Mouse (Mus musculus) forebrain, embryonic 11.5 days (tissue): ENCODE data around the gene Cdca3. TPM values are rescaled to one million over a fixed set of nuclear protein-coding genes. Genes with fewer than 3 reads are reported as not detected.

Source experiments
- ATAC-seq: fragments of 200-750 bp; cut with Nextera tagmentation; replicated peaks from 2 replicates; pipeline ENCODE4 v1.8.0; 2017; ENCODE audit warnings: moderate TSS enrichment; ENCODE audit not compliant: low FRiP score
- DNase-seq: peaks from one replicate; pipeline ENCODE4 v3.0.0-alpha.2; 2017; ENCODE audit warnings: low spot score
- H3K27ac ChIP-seq: fragments of 300-500 bp; sonication (generic); 2 replicates; pipeline ENCODE4 v1.5.1; 2014; ENCODE audit warnings: low read depth, low read length
- H3K27me3 ChIP-seq: fragments of 300-500 bp; sonication (generic); 2 replicates; pipeline ENCODE4 v1.6.1; 2014; ENCODE audit warnings: mild to moderate bottlenecking, low read length, mixed read lengths; ENCODE audit not compliant: control insufficient read depth, insufficient read depth
- H3K36me3 ChIP-seq: fragments of 300-500 bp; sonication (generic); 2 replicates; pipeline ENCODE4 v1.6.1; 2014; ENCODE audit warnings: mild to moderate bottlenecking, low read length, moderate library complexity, mixed read lengths; ENCODE audit not compliant: control insufficient read depth, insufficient read depth
- H3K4me1 ChIP-seq: fragments of 300-500 bp; sonication (generic); replicated peaks from 2 replicates; pipeline ENCODE4 v1.6.1; 2014; ENCODE audit warnings: low read length, mixed read lengths; ENCODE audit not compliant: control insufficient read depth, insufficient read depth
- H3K4me2 ChIP-seq: fragments of 300-500 bp; sonication (generic); 2 replicates; pipeline ENCODE4 v1.6.1; 2014; ENCODE audit warnings: low read depth, mild to moderate bottlenecking, low read length, moderate library complexity, mixed read lengths; ENCODE audit not compliant: severe bottlenecking
- H3K4me3 ChIP-seq: fragments of 300-500 bp; sonication (generic); 2 replicates; pipeline ENCODE4 v1.5.1; 2014; ENCODE audit warnings: low read depth, low read length
- H3K9ac ChIP-seq: fragments of 300-500 bp; sonication (generic); 2 replicates; pipeline ENCODE4 v1.6.1; 2014; ENCODE audit warnings: low read length
- H3K9me3 ChIP-seq: fragments of 300-500 bp; sonication (generic); 2 replicates; pipeline ENCODE4 v1.6.1; 2016; ENCODE audit warnings: low read length, mixed read lengths; ENCODE audit not compliant: control insufficient read depth
- WGBS: fragments of 180-500 bp; shearing (Covaris S2); extraction: QIAGEN DNeasy Blood & Tissue Kit; methylation state at CpG from one replicate; pipeline ENCODE4 v1.1.7; 2014; 5-methylcytosine and 5-hydroxymethylcytosine counted together
- polyA plus RNA-seq: library from polyadenylated mRNA; unstranded; fragments of >200 nt; fragmentation: Nextera tagmentation; extraction: Ambion mirVana; gene quantifications from 2 replicates; pipeline ENCODE4 v1.2.1, GENCODE M21; 2014

Gene Cdca3
- polyA plus RNA-seq, 1 experiment from 2014 or later = 276 TPM

DNA sequence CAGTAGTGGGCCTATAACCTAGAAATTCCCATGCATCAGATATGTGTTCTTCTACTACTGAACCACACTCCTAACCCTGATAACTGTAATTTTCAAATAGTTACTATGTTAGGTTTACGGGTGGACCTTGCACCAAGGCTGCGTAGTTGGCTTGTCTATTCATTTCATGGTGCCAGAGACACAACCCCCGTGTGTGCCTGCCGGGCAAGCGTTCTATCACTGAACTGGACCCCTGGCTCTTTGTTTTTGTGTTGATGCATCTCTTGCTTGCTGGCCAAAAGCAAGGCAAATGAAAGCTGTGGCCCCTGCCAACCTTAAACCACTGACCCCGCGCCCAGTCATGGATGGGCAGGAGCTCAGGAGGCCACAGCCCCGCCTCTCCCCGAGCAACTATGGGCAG, 52.5 kb downstream of the Cdca3 start:
- ATAC-seq = no peak
- no peak overlapping the region for H3K27ac ChIP-seq
- DNase-seq = no peak
- H3K4me2 ChIP-seq = no peak overlapping the region
- H3K4me1 ChIP-seq = no peaks in the 10 kb centered on the region
- no peaks in the 10 kb centered on the region for H3K9me3 ChIP-seq
- no peaks in the 10 kb centered on the region for H3K27me3 ChIP-seq
- no peak overlapping the region for H3K4me3 ChIP-seq
- 92% methylated on average over 9 of the region's 9 CpGs for WGBS
- H3K36me3 ChIP-seq = no peaks in the 10 kb centered on the region
- no peak overlapping the region for H3K9ac ChIP-seq

Other genes with a start within 250 kb of the Cdca3 start
- not detected in 2 replicates for gene C1s2, start 193.5 kb upstream of the Cdca3 start, polyA plus RNA-seq
- 34.3 and 35.5 TPM in 2 replicates for gene Lpcat3, start 166.5 kb upstream of the Cdca3 start, polyA plus RNA-seq
- gene Emg1, start 117.4 kb upstream of the Cdca3 start, polyA plus RNA-seq = 227 and 228 TPM in 2 replicates
- 376 and 404 TPM in 2 replicates for gene Phb2, start 117.2 kb upstream of the Cdca3 start, polyA plus RNA-seq
- 4.8 and 4.9 TPM in 2 replicates for gene Ptpn6, start 90.8 kb upstream of the Cdca3 start, polyA plus RNA-seq
- 509 and 514 TPM in 2 replicates for gene Grcc10, start 88.2 kb upstream of the Cdca3 start, polyA plus RNA-seq
- gene Gm45234, start 73.5 kb upstream of the Cdca3 start, polyA plus RNA-seq = not detected in 2 replicates
- 13.9 and 14.4 TPM in 2 replicates for gene Atn1, start 73.0 kb upstream of the Cdca3 start, polyA plus RNA-seq
- gene Eno2, start 59.9 kb upstream of the Cdca3 start, polyA plus RNA-seq = 5.8 and 6.0 TPM in 2 replicates
- 4.5 and 6.8 TPM in 2 replicates for gene Lrrc23, start 49.8 kb upstream of the Cdca3 start, polyA plus RNA-seq
- 7.5 and 8.4 TPM in 2 replicates for gene Spsb2, start 20.9 kb upstream of the Cdca3 start, polyA plus RNA-seq
- 875 and 885 TPM in 2 replicates for gene Tpi1, start 15.3 kb upstream of the Cdca3 start, polyA plus RNA-seq
- gene Usp5, start 63 bp upstream of the Cdca3 start, polyA plus RNA-seq = 182 and 184 TPM in 2 replicates
- 0.71 and 1.1 TPM in 2 replicates for gene Gnb3, start 10.7 kb downstream of the Cdca3 start, polyA plus RNA-seq
- gene P3h3, start 28.2 kb downstream of the Cdca3 start, polyA plus RNA-seq = 17.3 and 17.8 TPM in 2 replicates
- gene Gpr162, start 34.4 kb downstream of the Cdca3 start, polyA plus RNA-seq = 2.7 and 2.8 TPM in 2 replicates
- not detected in 2 replicates for gene Cd4, start 58.7 kb downstream of the Cdca3 start, polyA plus RNA-seq
- gene Lag3, start 82.2 kb downstream of the Cdca3 start, polyA plus RNA-seq = 2.3 and 2.5 TPM in 2 replicates
- gene Ptms, start 90.6 kb downstream of the Cdca3 start, polyA plus RNA-seq = 369 and 455 TPM in 2 replicates
- gene Mlf2, start 101.8 kb downstream of the Cdca3 start, polyA plus RNA-seq = 450 and 480 TPM in 2 replicates
- 111 and 122 TPM in 2 replicates for gene Cops7a, start 136.0 kb downstream of the Cdca3 start, polyA plus RNA-seq
- gene Pianp, start 167.1 kb downstream of the Cdca3 start, polyA plus RNA-seq = 2.5 TPM in 2 replicates
- 9.0 and 10.2 TPM in 2 replicates for gene Zfp384, start 179.6 kb downstream of the Cdca3 start, polyA plus RNA-seq
- gene Ing4, start 210.2 kb downstream of the Cdca3 start, polyA plus RNA-seq = 126 and 135 TPM in 2 replicates
- gene Acrbp, start 220.1 kb downstream of the Cdca3 start, polyA plus RNA-seq = 14.6 and 15.8 TPM in 2 replicates
- 0.21 and 0.36 TPM in 2 replicates for gene Lpar5, start 238.4 kb downstream of the Cdca3 start, polyA plus RNA-seq